Mouse (Mus musculus) kidney, postnatal 0 days (tissue): ENCODE data around the gene Arfgef2. TPM values are rescaled to one million over a fixed set of nuclear protein-coding genes. Genes with fewer than 3 reads are reported as not detected.
A peak's percentile ranks its signal among the peaks of the same experiment; 100 is the strongest.

Experiments
- ATAC-seq: fragments of 200-750 bp; cut with Nextera tagmentation; replicated peaks from 2 replicates; pipeline ENCODE4 v1.8.0; 2017; ENCODE audit warnings: low read depth, moderate number of reproducible peaks, moderate TSS enrichment, moderate library complexity; ENCODE audit not compliant: low FRiP score
- DNase-seq: peaks from one replicate; pipeline ENCODE4 v3.0.0-alpha.2; 2016; ENCODE audit warnings: low spot score
- H3K27ac ChIP-seq: fragments of 300-500 bp; sonication (generic); 2 replicates; pipeline ENCODE4 v1.5.1; 2014; ENCODE audit warnings: mild to moderate bottlenecking
- H3K27me3 ChIP-seq: fragments of 300-500 bp; sonication (generic); 2 replicates; pipeline ENCODE4 v1.6.1; 2014; ENCODE audit warnings: low read length, mixed read lengths; ENCODE audit not compliant: insufficient read depth
- H3K36me3 ChIP-seq: fragments of 300-500 bp; sonication (generic); 2 replicates; pipeline ENCODE4 v1.6.1; 2014; ENCODE audit warnings: low read length, mixed read lengths; ENCODE audit not compliant: insufficient read depth
- H3K4me1 ChIP-seq: fragments of 300-500 bp; sonication (generic); replicated peaks from 2 replicates; pipeline ENCODE4 v1.6.1; 2014; ENCODE audit warnings: antibody characterized with exemption, low read length, mixed read lengths; ENCODE audit not compliant: insufficient read depth
- H3K4me2 ChIP-seq: fragments of 300-500 bp; sonication (generic); 2 replicates; pipeline ENCODE4 v1.6.1; 2014; ENCODE audit warnings: mild to moderate bottlenecking, low read length, moderate library complexity, mixed read lengths
- H3K4me3 ChIP-seq: fragments of 300-500 bp; sonication (generic); replicated peaks from 2 replicates; pipeline ENCODE4 v1.5.1; 2014; ENCODE audit warnings: low read depth, low read length
- H3K9ac ChIP-seq: fragments of 300-500 bp; sonication (generic); 2 replicates; pipeline ENCODE4 v1.6.1; 2014; ENCODE audit warnings: low read depth, low read length
- H3K9me3 ChIP-seq: fragments of 300-500 bp; sonication (generic); replicated peaks from 2 replicates; pipeline ENCODE4 v1.6.1; 2016; ENCODE audit warnings: low read length, inconsistent platforms, mixed read lengths
- CTCF ChIP-seq: IDR thresholded peaks from 2 replicates; pipeline ENCODE4 v1.5.1; 2016; ENCODE audit warnings: antibody characterized with exemption, low read depth, mild to moderate bottlenecking, moderate library complexity
- WGBS: fragments of 180-500 bp; shearing (Covaris S2); extraction: QIAGEN DNeasy Blood & Tissue Kit; methylation state at CpG from one replicate; pipeline ENCODE4 v1.1.7; 2014; 5-methylcytosine and 5-hydroxymethylcytosine counted together
- polyA plus RNA-seq: library from polyadenylated mRNA; unstranded; fragments of >200 nt; fragmentation: Nextera tagmentation; extraction: Ambion mirVana; gene quantifications from 2 replicates; pipeline ENCODE4 v1.2.1, GENCODE M21; 2015

The Arfgef2 gene
- polyA plus RNA-seq, 1 experiment from 2014 or later: 4.3 TPM

GRCm38 (mm10) chr2:166944346-166944745 lies 139.0 kb downstream of the Arfgef2 start:
- 70% methylated on average over 1 of the region's 1 CpGs for WGBS
- H3K9me3 ChIP-seq: no peaks in the 10 kb centered on the region
- H3K4me3 ChIP-seq: no peak overlapping the region
- H3K36me3 ChIP-seq: peaks cover 74% of the 10 kb centered on the region
- ATAC-seq: no peak
- H3K27me3 ChIP-seq: no peaks in the 10 kb centered on the region
- no peak overlapping the region for H3K9ac ChIP-seq
- H3K4me1 ChIP-seq: no peaks in the 10 kb centered on the region
- no peak overlapping the region for H3K4me2 ChIP-seq
- DNase-seq: no peak
- no peak overlapping the region for H3K27ac ChIP-seq
- no peak for TF ChIP-seq CTCF

GRCm38 (mm10) chr2:166945456-166945855 lies 140.1 kb downstream of the Arfgef2 start:
- peaks cover 85% of the 10 kb centered on the region for H3K36me3 ChIP-seq
- peak; percentile 67 for TF ChIP-seq CTCF
- no peak overlapping the region for H3K9ac ChIP-seq
- no peaks in the 10 kb centered on the region for H3K27me3 ChIP-seq
- WGBS: 41% methylated on average over 4 of the region's 4 CpGs
- no peaks in the 10 kb centered on the region for H3K4me1 ChIP-seq
- ATAC-seq (0 out of 2 replicates have a peak, but pooled peaks have one; percentile 25), DNase-seq (peak; percentile 74)
- H3K4me2 ChIP-seq: no peak overlapping the region
- no peaks in the 10 kb centered on the region for H3K9me3 ChIP-seq
- H3K4me3 ChIP-seq: no peak overlapping the region
- H3K27ac ChIP-seq: no peak overlapping the region

Other genes starting within 250 kb of the Arfgef2 start
- gene Prex1, start 91.8 kb upstream of the Arfgef2 start, polyA plus RNA-seq: 9.6 and 9.8 TPM in 2 replicates
- 5.7 and 7.8 TPM in 2 replicates for gene Trp53rkb, start 13.1 kb upstream of the Arfgef2 start, polyA plus RNA-seq
- gene Cse1l, start 100.5 kb downstream of the Arfgef2 start, polyA plus RNA-seq: 64.2 and 71.6 TPM in 2 replicates
- 61.4 and 73.3 TPM in 2 replicates for gene Stau1, start 190.7 kb downstream of the Arfgef2 start, polyA plus RNA-seq
- gene Ddx27, start 209.6 kb downstream of the Arfgef2 start, polyA plus RNA-seq: 33.3 and 37.9 TPM in 2 replicates